Mouse (Mus musculus) ES-Bruce4 (cell line): ENCODE results near the gene Ttc39a. TPM values are rescaled to one million over a fixed set of nuclear protein-coding genes. Genes with fewer than 3 reads are reported as not detected.

Experiments used
- H3K27ac ChIP-seq: 2 replicates; pipeline ENCODE4 v1.5.1; 2012; ENCODE audit warnings: low read length, inconsistent platforms; ENCODE audit not compliant: insufficient read depth
- H3K27me3 ChIP-seq: 2 replicates; pipeline ENCODE4 v1.6.1; 2012; ENCODE audit warnings: mild to moderate bottlenecking, low read length, inconsistent platforms; ENCODE audit not compliant: control insufficient read depth, poor library complexity, insufficient read depth, severe bottlenecking
- H3K36me3 ChIP-seq: 2 replicates; pipeline ENCODE4 v1.6.1; 2012; ENCODE audit warnings: inconsistent platforms, mild to moderate bottlenecking, low read length, moderate library complexity; ENCODE audit not compliant: control insufficient read depth, poor library complexity, insufficient read depth, severe bottlenecking
- H3K4me1 ChIP-seq: one replicate; pipeline ENCODE4 v1.8.1; 2011; ENCODE audit warnings: low read length; ENCODE audit not compliant: control insufficient read depth, insufficient read depth
- H3K4me3 ChIP-seq: 2 replicates; pipeline ENCODE4 v1.5.1; 2011; ENCODE audit warnings: low read depth, mild to moderate bottlenecking, low read length
- H3K9ac ChIP-seq: 2 replicates; pipeline ENCODE4 v1.6.1; 2012; ENCODE audit warnings: low read depth, mild to moderate bottlenecking, inconsistent platforms; ENCODE audit not compliant: poor library complexity, severe bottlenecking
- H3K9me3 ChIP-seq: replicated peaks from 2 replicates; pipeline ENCODE4 v1.6.1; 2012; ENCODE audit warnings: mild to moderate bottlenecking, low read length, inconsistent platforms; ENCODE audit not compliant: control insufficient read depth, poor library complexity, insufficient read depth, severe bottlenecking
- CTCF ChIP-seq: IDR thresholded peaks from one replicate; pipeline ENCODE4 v1.8.1; 2011; ENCODE audit warnings: low read depth, low read length
- EP300 ChIP-seq: IDR thresholded peaks from 2 replicates; pipeline ENCODE4 v1.6.1; 2011; ENCODE audit warnings: low read depth, low read length; ENCODE audit not compliant: insufficient read depth
- POLR2A ChIP-seq: IDR thresholded peaks from one replicate; pipeline ENCODE4 v1.8.1; 2011; ENCODE audit warnings: low read length; ENCODE audit not compliant: insufficient read depth
- polyA plus RNA-seq: library from polyadenylated mRNA; stranded (reverse); fragments of >200 nt; gene quantifications from 2 replicates; pipeline ENCODE4 v1.2.4, GENCODE M21; 2011; ENCODE audit warnings: low read depth; ENCODE audit not compliant: missing spikeins, insufficient read depth, insufficient read length

Gene Ttc39a
- polyA plus RNA-seq, 1 experiment: 2.1 TPM

DNA sequence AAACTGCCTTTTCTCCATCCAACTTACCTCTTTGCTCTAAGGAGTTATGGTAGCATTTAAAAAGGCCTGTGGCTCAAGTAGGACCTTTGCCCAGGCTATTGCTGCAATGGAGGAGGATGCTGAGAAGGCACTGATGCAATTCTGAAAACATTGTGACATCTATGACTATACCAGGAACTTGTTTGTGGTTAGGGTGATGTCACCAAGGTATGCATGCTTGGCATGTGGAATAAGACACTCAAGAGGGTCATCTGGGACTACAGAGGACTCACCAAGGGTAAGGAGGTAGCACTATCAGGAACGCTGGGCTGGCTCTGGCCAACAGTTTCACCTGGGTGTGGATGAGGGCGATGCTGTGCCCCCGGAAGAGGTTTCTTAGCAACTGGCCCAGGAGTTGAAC lies 78.2 kb downstream of the Ttc39a start, which contains the start of gene Rnf11:
Gene Rnf11 (minus strand): TSS at position 108 of the 400 bp plus-strand sequence.
- TF ChIP-seq POLR2A: no peak
- no peak for TF ChIP-seq EP300
- no peak for TF ChIP-seq CTCF
- no peaks in the 10 kb centered on the region for H3K27me3 ChIP-seq
- no peak within 1 kb of the TSS for H3K4me3 ChIP-seq
- no peaks in the 10 kb centered on the region for H3K9me3 ChIP-seq
- H3K4me1 ChIP-seq: no peaks in the 10 kb centered on the region
- H3K36me3 ChIP-seq: no peaks in the 10 kb centered on the region
- H3K27ac ChIP-seq: no peak within 1 kb of the TSS
- H3K9ac ChIP-seq: no peak within 1 kb of the TSS

DNA sequence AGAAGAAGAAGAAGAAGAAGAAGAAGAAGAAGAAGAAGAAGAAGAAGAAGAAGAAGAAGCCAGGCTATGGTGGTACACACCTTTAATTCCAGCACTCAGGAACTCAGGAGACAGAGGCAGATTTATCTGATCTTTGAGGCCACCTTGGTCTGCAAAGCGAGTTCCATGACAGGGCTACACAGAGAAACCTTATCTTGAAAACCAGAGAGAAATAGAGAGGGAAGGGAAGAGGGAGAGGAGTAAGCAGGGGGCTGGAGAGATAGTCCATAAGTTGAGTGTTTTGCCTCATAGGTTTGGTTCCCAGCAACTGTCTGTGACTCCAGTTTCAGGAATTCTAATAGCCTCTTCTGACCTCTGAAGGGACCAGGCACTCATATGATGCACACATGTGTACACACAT lies 82.4 kb downstream of the Ttc39a start:
- H3K4me1 ChIP-seq: no peaks in the 10 kb centered on the region
- no peaks in the 10 kb centered on the region for H3K27me3 ChIP-seq

DNA sequence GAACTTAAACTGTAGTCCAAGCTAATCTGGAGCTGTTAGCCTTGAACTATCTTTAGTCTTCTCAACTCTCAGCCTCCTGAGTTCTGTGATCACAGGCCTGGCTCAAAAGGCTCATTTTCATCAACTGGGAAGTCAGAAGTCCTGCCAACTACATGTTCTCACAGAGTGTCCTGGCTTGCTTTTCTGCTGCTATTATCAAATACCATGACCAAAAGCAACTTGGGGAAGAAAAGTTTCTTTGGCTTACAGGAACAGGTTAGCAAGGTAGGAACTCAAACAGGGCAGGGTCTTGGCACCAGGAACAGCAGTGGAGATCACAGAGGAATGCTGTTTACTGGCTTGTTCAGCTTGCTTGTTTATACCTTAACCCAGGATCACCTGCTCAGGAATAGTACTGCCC lies 87.2 kb downstream of the Ttc39a start:
- no peak overlapping the region for H3K27ac ChIP-seq
- TF ChIP-seq POLR2A: no peak
- TF ChIP-seq CTCF: no peak
- TF ChIP-seq EP300: no peak
- no peaks in the 10 kb centered on the region for H3K36me3 ChIP-seq
- no peak overlapping the region for H3K4me3 ChIP-seq
- no peaks in the 10 kb centered on the region for H3K4me1 ChIP-seq
- no peak overlapping the region for H3K9ac ChIP-seq
- H3K9me3 ChIP-seq: no peaks in the 10 kb centered on the region
- no peaks in the 10 kb centered on the region for H3K27me3 ChIP-seq

More for the DNA sequence above, 82.4 kb downstream of the Ttc39a start:
- Histone ChIP-seq H3K4me3 (no peak overlapping the region), H3K36me3 (no peaks in the 10 kb centered on the region), H3K9ac (no peak overlapping the region), H3K9me3 (no peaks in the 10 kb centered on the region), H3K27ac (no peak overlapping the region)
- no peak for TF ChIP-seq CTCF
- no peak for TF ChIP-seq POLR2A
- no peak for TF ChIP-seq EP300

Other genes with a start within 250 kb of the Ttc39a start
- gene Osbpl9, start 204.4 kb upstream of the Ttc39a start, polyA plus RNA-seq: 69.2 and 83.3 TPM in 2 replicates
- 0.78 TPM in 1 of 2 replicates, not detected in the other for gene Calr4, start 172.1 kb upstream of the Ttc39a start, polyA plus RNA-seq
- 47.1 and 51.5 TPM in 2 replicates for gene Eps15, start 126.4 kb upstream of the Ttc39a start, polyA plus RNA-seq
- 31.6 and 33.1 TPM in 2 replicates for gene Rnf11, start 78.1 kb downstream of the Ttc39a start, polyA plus RNA-seq
- not detected in 2 replicates for gene 4930522H14Rik, start 124.7 kb downstream of the Ttc39a start, polyA plus RNA-seq